Mouse (Mus musculus) skeletal muscle tissue, adult 2 months (tissue): ENCODE results near the gene Kndc1.

Source experiments
- DNase-seq: peaks from one replicate; pipeline ENCODE4 v3.0.0-alpha.2; 2012; ENCODE audit warnings: low read depth, low spot score

Gene Kndc1

GRCm38 (mm10) chr7:139905261-139905660, 10.8 kb downstream of the Kndc1 start:
- no peak for DNase-seq

- DNase-seq, result no peak
Measured at GRCm38 (mm10) chr7:139905661-139906060, 11.2 kb downstream of the Kndc1 start.

- DNase-seq, result no peak
Measured at GRCm38 (mm10) chr7:139908176-139908575, 13.7 kb downstream of the Kndc1 start.

GRCm38 (mm10) chr7:139909469-139909868, 15.0 kb downstream of the Kndc1 start:
- DNase-seq, result no peak

GRCm38 (mm10) chr7:139910204-139910835, 15.8 kb downstream of the Kndc1 start:
- DNase-seq, result no peak

GRCm38 (mm10) chr7:139914141-139915047, 19.9 kb downstream of the Kndc1 start:
- DNase-seq, result no peak

- DNase-seq, result no peak
Measured at GRCm38 (mm10) chr7:139915646-139916257, 21.3 kb downstream of the Kndc1 start.

- no peak for DNase-seq
Measured at GRCm38 (mm10) chr7:139916345-139916744, 21.8 kb downstream of the Kndc1 start.

- no peak for DNase-seq
Measured at GRCm38 (mm10) chr7:139918262-139918661, 23.8 kb downstream of the Kndc1 start.

GRCm38 (mm10) chr7:139930732-139931131, 36.2 kb downstream of the Kndc1 start:
- no peak for DNase-seq

- no peak for DNase-seq
Measured at GRCm38 (mm10) chr7:139936705-139937104, 42.2 kb downstream of the Kndc1 start.

GRCm38 (mm10) chr7:139937138-139937537, 42.6 kb downstream of the Kndc1 start:
- no peak for DNase-seq

GRCm38 (mm10) chr7:139937810-139938209, 43.3 kb downstream of the Kndc1 start:
- no peak for DNase-seq

GRCm38 (mm10) chr7:139940476-139941209, 46.1 kb downstream of the Kndc1 start:
- no peak for DNase-seq

- DNase-seq, result no peak
Measured at GRCm38 (mm10) chr7:139943674-139944281, 49.3 kb downstream of the Kndc1 start, which contains the start of gene Utf1. Gene Utf1, plus strand, starts transcription at chr7:139943789.

- DNase-seq, result no peak
Measured at GRCm38 (mm10) chr7:139944291-139945240, 50.1 kb downstream of the Kndc1 start.

GRCm38 (mm10) chr7:139945516-139945915, 51.0 kb downstream of the Kndc1 start:
- no peak for DNase-seq

GRCm38 (mm10) chr7:139946032-139946431, 51.5 kb downstream of the Kndc1 start:
- DNase-seq, result no peak

GRCm38 (mm10) chr7:139949893-139950282, 55.4 kb downstream of the Kndc1 start:
- no peak for DNase-seq
